Mouse (Mus musculus): ENCODE data around the gene Gnb1l.
"Not testable (repeated sequence)": the region's sequence is repeated elsewhere in the genome, so short reads cannot be mapped to it uniquely, and the experiment has no call there.

Gnb1l gene

DNA sequence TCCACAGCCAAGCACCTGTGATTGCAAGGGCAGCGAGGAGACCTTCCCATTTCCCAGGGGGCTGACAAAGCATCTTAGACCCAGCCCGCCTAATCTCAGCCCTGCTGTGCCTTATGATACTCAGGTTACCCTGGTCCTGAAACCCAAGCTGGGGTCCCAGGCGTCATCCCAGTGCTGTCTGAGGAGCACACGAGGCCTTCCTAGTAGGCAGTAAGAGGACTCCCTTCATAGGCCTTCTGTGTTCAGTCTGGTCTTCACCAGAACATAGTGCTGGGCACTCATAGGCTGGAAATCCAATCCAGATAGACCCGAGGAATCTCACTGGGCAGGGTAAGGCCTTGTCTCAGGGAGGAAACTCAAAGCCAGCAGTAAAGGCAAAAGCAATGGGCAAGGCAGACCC is 14.7 kb upstream of the Gnb1l start:
- DNase-seq (ENCODE audit: low read depth): no peak

DNA sequence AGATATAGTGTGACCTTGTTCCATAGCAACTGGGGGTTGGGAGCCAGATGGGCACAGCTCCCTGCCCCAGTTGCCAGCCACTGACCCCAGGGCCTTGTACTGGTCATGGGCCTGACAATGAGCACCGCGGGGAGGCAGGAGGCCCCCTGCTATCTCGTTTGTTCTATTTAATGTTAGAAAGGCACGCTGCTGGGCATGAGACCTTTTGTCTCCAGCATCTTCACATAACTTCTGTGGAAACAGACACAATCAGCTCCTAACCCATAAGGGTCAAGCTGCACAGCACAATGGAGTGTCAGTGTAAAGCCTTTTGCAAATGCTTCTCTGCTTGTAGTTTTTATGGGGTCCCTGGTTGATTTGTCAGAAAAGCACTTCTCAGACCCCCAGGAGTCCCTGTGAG is 14.1 kb upstream of the Gnb1l start:
- DNase-seq (ENCODE audit: low read depth): no peak

DNA sequence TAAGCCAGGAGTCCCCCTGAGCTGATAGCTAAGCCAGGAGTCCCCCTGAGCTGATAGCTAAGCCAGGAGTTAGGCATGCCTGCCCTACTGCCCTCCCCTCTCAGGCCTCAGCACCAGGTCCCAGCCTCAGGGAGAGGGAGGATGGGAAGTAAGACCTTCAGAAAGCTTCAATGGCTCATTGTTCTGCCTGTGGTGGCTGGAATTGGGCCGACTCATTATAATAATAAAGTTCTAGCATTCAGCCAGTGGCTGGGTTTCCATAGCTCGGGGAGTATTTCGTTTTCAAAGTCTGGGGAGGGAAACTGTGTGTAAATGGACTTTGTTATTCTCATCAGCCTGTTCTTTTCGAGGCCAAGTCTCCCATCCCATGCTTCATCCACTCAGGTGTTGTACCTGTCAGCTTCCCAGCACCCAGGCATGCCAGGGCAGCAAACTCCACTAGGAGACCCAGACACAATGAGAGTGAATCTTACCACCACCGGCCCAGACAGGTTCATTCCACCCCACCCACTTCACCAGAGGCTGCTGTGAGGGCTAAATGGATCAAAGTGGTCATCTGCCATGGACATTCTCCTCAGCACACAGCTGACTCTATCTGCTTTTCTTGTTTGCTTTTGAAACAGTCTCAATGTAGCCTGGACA is 13.6 kb upstream of the Gnb1l start:
- no peak for DNase-seq (ENCODE audit: low read depth)

DNA sequence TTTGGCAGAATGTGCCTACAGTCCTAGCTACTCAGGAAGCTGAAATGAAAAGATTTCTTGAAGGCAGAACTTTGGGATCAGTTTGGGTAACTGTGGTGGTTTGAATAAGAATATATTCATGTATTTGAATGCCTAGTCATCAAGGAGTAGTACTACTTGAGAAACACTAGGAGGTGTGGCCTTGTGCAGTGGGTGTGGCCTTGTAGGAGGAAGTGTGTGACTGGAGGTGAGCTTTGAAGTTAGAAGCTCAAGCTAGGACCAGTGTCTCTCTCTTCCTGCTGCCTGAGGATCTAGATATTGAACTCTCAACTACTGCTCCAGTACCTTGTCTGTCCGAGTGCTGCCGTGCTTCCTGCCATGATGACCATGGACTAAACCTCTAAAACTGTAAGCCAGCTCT is 12.4 kb upstream of the Gnb1l start:
- DNase-seq (ENCODE audit: low read depth): no peak

DNA sequence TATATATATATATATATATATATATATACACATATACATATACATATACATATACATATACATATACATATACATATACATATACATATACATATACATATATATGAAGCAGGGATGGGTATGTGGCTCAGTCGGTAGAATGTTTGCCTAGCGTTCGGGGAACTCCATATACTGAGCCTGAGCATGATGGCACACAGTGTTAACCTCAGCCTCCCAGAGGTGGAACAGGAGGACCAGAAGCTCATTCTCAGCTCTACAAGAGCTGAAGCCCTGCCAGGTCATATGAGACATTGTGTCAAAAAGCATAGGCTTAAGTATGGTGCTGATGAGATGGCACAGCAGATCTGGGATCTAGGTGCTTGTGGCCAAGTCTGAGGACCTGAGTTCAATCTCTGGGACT is 8.2 kb upstream of the Gnb1l start:
- DNase-seq (ENCODE audit: low read depth): no peak

DNA sequence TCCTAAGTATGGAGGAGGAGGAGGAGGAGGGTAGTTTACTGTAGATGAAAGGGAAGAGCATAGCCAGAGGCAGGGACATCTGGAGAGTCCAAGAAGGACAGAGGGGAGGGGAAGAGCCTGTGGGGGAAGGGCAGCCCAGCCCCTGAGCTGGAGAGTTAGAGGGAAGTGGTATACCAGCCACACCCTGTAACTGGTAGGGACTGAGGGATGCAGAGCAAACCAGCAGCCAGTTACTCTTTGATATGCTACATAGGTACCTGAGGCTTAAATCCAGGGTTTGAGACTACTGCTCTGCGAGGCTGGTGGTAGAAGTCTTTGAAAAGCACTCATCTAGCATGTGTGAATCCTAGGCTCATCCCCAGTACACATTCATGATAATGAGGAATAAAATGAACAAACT is 7.6 kb upstream of the Gnb1l start:
- no peak for DNase-seq (ENCODE audit: low read depth)

DNA sequence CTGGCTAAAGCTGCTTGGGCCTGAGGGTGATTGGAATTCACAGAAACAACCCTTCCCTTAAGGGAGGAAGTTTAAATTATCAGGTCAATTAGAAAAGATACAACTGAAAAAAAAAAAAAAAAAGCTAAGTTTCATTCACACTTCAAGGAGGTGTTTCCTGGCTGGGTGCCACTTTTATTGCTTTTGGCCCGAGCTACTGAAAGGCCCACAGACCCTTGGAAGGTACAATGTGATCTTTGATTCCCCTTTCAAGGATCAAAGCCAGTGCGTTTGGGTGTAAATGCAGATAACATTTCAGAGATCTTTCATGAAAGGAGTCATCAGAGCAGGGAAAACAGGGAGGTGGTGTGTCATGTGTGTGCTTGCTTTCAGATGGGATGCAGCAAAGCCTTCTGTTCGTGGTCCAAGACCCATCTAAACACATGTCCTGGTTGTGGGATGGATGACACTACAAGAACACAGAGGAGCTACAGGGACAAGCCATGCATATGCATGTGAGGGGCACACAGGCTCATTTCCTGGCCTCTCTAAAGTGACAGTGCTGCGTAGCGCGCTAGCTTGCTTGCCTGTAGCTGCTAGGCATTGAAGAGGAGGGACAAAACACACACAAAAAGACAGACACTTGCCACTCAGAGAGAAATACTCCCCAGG is 523 bp upstream of the Gnb1l start:
- DNase-seq (ENCODE audit: low read depth): peak; percentile 29

DNA sequence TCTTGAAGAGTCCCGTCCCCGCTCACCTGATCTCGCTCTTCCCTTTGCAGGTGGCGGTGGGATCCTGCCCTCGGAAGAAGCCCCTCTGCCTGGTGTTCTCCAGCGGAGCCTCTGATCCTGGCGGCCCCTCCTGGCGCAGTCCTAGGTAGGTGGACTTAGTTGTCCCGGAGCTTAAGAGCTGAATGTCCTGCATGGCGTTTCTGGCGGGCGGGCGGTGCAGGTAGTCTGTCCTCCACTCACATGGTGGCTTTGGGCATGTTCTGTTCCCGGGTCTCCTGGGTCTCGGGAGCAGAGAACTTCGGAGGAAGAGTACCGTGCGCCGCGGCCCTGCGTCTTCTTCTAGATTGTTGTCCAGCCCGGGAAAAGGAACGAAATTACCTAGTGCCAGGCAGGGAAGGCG is 483 bp downstream of the Gnb1l start:
- DNase-seq (ENCODE audit: low read depth): no peak

DNA sequence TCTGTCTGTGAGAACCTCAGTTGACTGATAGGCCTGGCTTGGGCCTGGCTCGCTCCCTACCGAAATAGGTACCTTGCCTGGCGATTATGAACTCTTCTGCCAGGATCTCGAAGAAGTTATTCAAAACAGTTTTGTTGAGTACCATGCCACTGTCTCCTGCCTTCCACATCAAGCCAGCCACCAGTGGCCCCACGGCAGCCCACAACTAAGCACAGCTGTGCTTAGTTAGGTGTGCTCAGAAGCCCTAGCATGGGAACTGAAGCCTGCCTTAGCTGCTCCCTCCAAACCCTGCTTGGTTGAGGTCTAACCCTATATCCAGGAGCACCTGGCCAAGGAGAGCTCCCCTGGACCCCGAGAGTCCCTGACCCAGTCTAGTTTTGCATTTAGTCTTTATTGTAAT is 3.0 kb downstream of the Gnb1l start:
- no peak for DNase-seq (ENCODE audit: low read depth)

DNA sequence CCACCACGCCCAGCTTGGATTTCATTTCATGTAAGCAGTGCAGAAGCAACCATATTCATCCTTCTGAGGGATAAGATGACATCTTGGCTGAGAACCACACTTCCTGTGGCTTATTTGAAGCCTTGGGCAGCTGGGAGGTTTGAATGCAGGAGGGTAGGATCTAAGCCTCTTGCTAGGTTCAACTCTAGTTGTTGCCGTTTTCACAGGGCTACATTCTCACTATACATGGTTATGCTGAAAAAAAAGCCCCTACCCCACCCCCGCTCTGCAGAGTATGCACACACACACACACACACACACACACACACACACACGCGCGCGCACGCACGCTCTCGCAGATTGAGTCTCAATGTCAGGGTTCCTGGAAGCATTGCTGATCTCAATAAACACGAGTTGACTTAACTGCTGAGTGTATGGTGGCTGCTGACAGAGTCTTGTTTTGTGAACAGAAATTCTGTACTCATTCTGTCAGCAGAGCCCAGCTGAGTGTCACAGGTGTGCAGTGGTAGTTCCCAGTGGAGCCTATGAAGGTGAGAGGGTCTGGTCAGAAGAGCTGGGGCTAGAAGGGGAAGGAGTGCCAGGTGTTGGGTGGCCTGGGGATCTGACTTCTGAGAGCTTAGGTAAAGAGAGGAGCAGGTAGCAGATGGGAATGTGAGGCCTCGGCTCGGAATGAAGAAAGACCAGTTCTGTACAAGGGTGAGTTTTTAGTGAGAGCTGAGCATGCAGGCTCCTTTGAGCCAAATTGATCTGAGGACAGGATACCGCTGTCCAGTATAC is 5.2 kb downstream of the Gnb1l start:
- DNase-seq (ENCODE audit: low read depth): no peak

DNA sequence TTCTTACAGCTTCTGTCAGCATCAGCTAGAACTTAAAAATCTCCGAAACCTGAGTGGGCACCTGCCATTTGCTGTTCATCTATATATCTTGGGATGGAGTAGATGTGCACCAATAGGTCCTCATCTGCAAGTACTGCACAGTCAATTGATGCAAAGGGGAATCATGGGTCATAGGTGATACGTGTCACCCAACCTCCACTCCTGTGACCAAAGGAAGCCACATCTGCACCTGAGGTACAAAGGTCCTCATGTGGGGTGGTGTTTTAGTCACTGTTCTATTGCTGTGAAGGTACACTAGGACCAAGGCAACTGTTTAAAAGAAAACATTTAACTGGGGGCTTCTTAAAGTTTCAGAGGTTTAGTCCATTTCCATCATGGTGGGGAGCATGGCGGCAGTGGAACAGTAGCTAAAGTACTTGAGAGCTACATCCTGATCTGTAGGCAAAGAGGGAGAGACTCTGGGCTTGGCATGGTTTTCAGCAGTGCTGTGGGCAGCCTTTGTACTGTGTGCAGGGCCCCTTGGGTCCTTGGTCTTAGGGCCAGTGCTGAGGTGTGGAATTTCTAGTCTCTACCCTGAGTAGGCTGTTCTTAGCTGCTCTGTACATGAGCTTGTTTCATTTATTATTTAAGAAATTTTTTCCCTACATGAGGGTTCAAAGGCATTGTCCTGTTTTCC is 8.1 kb downstream of the Gnb1l start:
- no peak for DNase-seq (ENCODE audit: low read depth)

DNA sequence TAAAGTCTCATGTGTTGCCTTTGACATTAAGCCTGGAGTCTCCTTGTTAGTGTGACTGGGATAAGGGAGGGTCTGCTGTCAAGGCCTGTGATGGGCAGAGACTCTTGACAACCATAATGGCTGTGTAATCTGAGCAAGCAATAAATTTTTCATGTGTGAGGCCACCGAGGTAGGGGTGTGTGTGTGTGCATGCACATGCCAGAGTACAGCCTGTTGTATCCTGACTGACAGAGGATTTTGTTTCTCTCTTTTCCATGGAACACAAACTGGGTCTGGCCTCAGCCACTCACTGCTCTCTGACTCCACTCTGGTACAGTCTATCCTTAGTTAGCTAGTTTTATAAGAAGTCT is 8.7 kb downstream of the Gnb1l start:
- no peak for DNase-seq (ENCODE audit: low read depth)

DNA sequence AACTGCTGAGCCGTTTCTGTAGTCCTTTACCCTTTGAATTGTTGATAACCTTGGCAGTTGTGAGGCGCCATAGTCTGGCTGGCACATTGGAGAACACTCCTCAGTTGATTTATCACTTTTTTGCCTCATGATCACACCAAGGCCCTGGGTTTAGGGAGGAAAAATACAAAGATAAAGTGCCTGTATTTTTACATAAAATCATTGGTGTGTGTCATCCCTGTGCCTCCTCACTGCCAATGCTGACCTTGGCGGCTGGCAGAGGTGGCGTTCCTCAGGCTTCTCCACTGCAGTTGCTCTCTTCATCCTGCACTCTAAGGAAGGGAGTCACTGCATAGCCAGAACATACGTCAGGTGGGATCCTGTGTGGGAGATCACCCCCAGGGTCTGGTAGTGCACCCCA is 13.2 kb downstream of the Gnb1l start:
- DNase-seq (ENCODE audit: low read depth): no peak

DNA sequence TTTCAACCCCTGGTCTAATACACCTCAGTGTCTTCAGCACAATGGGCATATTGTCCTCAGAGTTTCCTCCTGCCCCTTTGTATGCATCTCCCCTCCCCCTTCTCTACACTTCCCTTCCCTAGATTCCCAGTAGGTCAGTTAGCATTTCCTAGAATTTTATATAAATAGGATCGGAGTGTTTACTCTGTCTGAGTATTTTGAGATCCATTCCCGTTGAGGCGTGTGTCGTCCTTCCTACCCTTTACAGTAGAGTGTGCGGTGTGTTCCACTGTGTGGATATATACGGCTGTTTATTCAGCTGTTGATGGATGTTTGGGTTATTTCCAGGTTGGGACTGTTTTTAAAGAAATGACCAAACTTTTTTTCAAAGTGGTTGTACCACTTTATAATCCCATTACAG is 15.0 kb downstream of the Gnb1l start:
- no peak for DNase-seq (ENCODE audit: low read depth)

DNA sequence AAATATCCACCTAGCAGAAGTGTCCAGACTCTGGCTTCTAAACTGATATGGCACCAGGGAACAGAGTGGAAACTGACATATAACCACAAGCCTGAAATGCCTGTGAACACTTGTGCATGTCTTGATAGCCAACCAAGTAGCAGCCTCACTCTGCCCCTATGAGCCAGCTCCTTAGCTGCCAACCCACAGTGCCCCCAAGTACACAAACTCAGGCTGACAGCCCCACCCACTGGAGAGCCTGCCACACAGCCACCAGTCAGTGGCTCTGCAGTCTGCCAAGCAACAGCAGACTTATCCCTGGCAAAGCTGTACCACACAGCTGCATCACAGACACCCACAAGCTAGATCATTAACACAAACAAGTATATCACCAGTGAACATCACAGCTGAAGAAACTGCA is 19.6 kb downstream of the Gnb1l start:
- DNase-seq (ENCODE audit: low read depth): no peak

DNA sequence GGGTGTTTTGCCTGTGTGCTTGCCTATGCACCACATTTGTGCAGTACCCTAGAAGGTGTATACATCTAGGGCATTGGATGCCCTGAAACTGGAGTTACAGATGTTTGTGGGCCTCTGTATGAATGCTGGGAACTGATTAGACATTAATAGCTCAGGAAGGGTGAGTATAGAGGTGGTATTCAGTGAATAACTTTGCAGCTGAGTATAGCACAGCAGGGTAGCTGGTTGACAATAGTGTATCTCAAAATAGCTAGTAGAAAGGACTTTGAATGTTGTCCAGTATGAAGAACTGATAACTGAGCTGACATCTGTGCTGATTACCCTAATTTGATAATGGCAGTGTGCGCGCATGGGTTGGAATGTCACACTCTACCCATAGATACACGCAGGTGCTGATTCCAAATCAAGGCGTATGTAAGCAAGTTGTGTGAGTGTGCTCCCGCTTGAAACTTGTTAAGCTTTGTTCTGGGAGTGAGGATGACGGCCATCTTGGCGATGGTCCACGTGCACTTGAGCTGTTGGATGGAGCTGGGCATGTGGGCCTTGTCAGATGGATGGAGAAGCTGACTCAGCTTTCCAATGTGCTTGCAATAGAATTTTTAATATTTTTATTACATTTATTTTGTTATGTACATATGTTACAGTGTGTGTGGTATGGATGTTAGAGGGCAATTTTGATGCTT is 25.2 kb downstream of the Gnb1l start:
- no peak for DNase-seq (ENCODE audit: low read depth)

DNA sequence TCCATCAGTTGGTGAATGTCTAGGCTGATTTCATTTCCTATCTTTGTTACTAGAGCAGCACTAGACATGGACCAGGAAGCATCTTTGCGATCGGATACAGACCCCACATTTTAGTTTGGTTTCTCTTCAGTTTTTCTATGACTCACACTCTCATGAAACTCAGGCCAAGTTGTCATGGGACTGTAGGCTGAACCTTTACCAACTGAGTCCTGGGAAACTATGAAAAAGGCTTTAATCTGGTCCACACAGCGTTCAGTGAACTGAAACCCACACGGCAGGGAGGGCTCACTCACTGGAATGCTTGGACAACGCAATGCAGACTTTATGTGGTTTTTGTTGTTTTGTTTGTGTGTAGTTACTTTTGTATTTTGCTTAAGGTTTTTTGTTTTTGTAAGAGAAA is 30.1 kb downstream of the Gnb1l start:
- DNase-seq (ENCODE audit: low read depth): no peak

DNA sequence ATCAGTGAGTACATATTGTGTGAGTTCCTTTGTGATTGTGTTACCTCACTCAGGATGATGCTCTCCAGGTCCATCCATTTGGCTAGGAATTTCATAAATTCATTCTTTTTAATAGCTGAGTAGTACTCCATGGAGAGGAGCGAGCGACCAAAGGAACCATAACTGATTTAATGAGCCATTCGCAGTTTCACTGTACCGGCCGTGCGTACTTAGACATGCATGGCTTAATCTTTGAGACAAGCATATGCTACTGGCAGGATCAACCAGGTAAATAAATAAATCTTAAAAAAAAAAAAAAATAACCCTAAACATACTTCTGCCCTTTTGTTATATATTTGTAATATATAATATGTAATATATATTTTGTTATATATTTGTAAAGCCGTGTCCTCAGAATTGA is 34.5 kb downstream of the Gnb1l start:
- DNase-seq (ENCODE audit: low read depth): not testable (repeated sequence)

DNA sequence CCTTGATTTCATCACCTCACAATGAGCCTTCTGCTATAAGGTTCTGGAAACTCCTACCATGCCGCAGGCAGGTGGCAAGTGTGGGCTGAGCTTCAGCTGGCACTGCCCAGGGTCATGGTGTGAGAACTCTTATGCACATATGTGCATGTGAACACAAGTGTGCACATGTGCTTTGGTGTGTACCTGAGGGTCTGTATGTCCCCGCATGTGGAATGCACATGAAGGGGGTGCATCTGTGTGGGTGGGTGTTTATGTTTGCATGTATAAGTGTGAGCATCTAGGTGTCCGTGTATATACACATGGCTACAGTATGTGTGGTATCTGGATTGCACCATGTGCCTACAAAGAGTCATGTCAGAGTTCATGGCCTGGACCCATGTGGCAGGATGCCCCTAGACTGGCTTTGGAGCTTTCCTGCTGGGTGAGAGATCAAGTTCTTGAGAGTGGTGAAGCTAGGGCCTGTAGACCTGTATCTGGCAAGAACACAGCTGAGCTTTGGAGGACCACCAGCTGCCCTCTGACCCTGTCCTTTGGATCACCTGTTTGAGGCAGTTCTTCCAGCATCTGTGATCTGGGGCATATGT is 39.0 kb downstream of the Gnb1l start:
- DNase-seq (ENCODE audit: low read depth): no peak

DNA sequence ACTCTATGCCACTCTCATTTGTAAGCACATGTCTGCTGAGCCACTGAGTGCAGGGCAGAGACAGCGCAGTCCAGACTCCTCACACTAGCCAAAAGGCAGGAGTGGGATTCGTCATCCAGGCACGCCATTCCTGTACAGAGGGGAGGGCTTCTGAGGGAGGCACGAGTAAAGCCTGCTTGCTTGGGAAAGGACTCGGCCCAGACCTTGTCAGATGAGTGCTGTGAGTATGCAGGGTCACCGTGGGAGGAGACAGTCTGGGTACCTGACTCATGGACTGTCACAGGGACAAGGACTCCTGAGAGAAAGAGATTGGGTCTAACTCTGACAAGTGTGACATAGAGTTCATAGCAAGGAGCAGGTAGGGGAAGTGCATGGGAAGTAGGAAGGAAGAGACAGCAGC is 40.8 kb downstream of the Gnb1l start:
- no peak for DNase-seq (ENCODE audit: low read depth)

DNA sequence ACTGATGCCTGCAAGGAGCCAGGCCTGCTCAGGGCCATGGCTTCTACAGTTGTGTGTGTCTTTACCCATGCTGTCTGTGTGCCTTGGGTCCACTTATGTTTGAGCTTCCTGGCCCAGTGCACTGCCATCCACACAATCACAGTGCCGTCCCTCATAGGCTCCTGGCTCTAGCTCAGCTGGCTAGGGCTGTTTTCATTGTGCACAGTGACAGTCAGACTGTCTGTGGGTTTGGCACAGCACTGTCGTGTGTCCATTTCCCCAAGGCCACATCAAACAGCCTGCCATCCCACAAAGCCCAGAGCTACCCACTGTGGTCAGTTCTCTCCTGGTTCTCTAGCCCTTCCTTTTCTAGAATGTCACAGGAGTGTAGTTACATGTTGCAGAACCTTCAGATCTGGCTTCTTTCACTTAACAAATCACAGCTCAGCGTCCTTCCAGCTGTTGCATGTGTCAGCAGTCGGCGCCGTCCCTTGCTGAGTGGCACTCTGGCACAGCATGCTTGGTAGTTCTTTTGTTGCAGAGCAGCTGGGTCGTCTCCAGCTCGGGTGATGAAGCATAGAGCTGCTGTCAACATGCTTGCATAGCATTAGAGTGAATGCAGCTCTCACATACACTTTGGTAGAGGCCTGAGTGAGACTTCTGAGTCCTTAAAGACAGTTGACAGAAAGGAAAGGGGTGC is 44.8 kb downstream of the Gnb1l start:
- DNase-seq (ENCODE audit: low read depth): no peak

DNA sequence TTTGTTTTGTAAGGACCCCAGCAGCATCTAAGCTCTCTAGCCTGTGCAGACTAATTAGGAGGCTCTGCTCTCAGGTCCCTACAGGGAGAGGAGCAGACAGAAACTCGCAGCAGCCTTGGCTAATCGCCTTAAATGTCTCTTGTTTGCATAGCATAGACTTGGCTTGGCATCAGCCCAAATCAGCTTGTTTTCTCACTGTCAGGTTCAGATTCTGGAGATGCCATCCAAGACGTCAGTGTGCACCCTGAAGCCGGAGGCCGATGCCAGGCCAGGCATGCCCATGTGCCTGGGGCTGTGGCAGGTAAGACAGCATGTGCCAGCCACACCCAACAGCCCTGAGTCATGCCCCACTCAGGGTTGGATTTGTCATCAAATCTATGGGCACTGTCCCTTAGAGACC is 49.4 kb downstream of the Gnb1l start:
- DNase-seq (ENCODE audit: low read depth): no peak

Data from c-Kit-positive CD71-negative TER-119-negative erythroid progenitor cells, embryonic 14.5 days (primary cell).